Mouse (Mus musculus): Measurements from ENCODE around the gene Fam83e.
A peak's percentile ranks its signal among the peaks of the same experiment; 100 is the strongest.

DNA sequence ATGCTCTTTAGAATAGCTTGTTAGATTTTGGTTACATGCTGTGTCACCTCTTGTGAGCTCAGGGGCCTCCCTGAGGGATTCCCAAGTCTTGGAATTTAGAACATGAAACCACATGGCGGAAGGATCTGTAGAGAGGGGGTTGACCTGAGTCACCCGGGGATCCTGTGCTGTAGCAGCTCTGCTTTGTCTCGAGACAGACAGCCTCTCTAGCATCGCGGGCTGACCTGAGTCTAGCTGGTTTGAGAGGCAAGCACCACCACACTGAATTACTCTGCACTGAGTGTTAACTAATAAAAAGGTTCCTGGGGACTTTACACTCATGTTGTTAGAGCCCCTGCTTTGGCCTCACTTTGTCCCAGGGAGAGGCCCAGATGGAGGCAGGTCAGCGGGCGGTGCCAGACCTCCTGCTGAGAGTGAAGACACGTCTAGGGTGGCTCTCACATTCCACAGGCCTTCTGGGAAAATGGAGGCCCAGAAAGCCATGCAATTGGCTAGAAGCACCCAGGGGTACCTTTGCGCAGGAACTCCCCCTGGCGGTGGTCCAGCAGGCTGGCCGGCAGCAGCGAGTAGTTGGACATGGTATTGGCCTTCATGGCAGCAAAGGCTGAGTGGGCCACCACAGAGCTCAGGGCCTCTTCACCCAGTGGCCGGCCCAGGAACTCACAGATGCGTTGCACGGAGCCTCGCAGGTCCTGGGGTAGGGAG lies 9.9 kb downstream of the Fam83e start:
- TF ChIP-seq POLR2A (IDR thresholded peaks at IDR 0.05; ENCODE audit: borderline replicate concordance, extremely low read depth, low read depth, low read length): no peak
- TF ChIP-seq CTCF (IDR thresholded peaks at IDR 0.05; ENCODE audit: insufficient read depth, low read length): peak; percentile 37; the same call in 1 of the 2 replicates
